Mouse (Mus musculus) kidney, postnatal 4 days (tissue): ENCODE results near the gene Rft1.

ENCODE experiments used
- DNase-seq, 2 experiments: peaks; one replicate each; pipeline ENCODE4 v3.0.0; 2021; ENCODE audit warnings: mixed read lengths in 2 of 2

The Rft1 gene

GRCm38 (mm10) chr14:30630811-30631576 is 23.2 kb upstream of the Rft1 start:
- DNase-seq, result peak; percentile 36 to 60

- no peak for DNase-seq
Observed at GRCm38 (mm10) chr14:30631834-30632233, 22.3 kb upstream of the Rft1 start.

- DNase-seq, result no peak
Observed at GRCm38 (mm10) chr14:30633708-30634107, 20.5 kb upstream of the Rft1 start.

DNA sequence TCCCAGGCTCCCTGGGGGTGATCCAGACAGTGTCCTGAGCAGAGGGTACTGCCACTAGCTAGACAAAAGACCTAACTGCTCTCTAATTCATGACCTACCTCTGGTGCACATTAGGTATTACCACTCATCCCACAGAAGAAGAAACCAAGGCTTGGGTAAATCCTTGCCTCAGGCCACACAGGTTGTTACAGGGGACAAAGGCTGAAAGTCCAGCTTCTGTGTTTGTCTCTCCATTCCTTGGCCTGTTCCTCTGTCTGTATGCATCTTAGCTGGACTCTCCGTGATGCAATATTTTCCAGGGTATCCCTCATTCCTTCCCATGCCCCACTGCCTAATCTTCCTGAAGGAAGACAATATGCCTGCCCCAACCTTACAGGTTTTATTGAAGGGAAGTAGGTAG is 19.7 kb upstream of the Rft1 start:
- no peak for DNase-seq

GRCm38 (mm10) chr14:30635219-30635910 is 18.8 kb upstream of the Rft1 start:
- DNase-seq, result peak; percentile 53 to 68

DNA sequence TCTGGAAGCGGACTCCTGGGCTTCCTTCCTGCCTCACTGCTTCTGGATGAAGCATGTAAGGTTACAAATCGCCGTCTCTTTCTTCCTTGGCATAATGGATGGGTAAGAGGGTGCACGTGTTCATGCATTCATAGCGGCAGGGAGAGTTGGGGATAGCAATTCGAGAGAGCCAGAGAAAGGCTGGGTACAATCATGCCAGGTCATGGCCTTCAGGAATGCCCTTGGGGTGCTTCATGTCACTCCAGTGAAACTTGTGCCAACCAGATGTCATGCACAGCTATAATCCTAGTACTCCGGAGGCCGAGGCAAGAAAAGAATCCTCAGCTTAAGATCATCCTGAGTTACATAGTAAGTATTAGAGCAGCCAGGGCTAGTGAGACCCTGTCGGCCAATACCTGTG is 17.7 kb upstream of the Rft1 start:
- no peak for DNase-seq

GRCm38 (mm10) chr14:30637087-30637486 is 17.1 kb upstream of the Rft1 start:
- DNase-seq, result peak; percentile 66 to 79

DNA sequence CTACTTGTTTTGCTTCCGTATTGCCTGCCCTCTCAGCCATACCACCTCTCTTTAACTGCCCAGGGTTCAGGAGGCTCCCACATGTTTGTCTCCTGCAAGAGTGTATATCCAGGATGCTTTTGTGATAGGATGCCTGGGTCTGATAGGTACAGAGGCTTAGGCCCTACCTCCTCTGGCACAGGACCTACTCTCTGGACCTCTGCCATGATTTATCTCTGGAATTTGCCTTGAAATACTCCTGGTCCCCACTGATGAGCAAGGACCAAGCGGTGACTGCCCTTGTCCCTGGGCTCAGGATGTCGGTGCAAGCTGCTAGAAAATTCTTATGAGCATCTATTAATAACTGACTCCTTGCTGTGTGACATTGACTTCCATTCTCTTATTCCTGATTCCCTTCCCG is 16.2 kb upstream of the Rft1 start:
- DNase-seq, result no peak

DNA sequence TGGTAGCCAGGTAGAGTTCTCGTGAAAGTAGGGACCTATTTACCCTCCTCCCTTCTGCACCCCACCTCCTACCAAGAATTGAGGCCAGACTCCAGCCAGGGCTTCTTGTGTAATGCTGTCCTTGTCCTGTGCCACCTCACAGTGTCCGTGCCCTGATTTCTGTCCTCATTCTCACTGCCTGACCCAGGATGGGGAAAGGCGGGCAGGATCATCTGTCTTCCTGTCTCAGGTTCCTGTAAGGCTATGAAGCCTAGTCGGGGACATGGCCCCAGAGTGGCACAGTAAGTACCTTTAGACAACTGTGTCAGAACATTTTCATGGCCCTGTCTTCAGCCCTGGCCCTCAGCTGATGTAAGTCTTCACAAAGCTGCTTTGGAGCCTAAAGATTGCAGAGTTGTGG is 15.5 kb upstream of the Rft1 start:
- no peak for DNase-seq

GRCm38 (mm10) chr14:30641748-30642147 is 12.4 kb upstream of the Rft1 start:
- DNase-seq, result no peak

DNA sequence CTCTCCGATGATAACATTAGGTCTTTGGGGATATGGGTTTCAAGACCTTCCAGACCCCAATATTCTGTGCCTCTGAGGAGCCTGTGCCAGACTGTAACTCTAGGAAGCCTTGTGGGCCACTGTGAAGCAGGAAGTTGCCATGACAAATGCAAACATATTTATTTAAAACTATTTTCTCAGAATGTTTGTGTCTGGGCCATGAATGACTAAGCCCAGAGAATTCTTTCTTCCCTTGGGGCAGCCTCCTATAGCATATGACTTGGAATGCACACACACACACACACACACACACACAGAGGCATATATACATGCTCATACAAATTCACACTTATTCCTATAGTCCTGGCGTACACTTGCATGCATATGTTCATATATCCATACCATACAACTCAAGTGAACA is 10.1 kb upstream of the Rft1 start:
- no peak for DNase-seq

- DNase-seq, result no peak
Observed at GRCm38 (mm10) chr14:30645066-30645465, 9.1 kb upstream of the Rft1 start.

GRCm38 (mm10) chr14:30646486-30646885 is 7.7 kb upstream of the Rft1 start:
- no peak for DNase-seq

DNA sequence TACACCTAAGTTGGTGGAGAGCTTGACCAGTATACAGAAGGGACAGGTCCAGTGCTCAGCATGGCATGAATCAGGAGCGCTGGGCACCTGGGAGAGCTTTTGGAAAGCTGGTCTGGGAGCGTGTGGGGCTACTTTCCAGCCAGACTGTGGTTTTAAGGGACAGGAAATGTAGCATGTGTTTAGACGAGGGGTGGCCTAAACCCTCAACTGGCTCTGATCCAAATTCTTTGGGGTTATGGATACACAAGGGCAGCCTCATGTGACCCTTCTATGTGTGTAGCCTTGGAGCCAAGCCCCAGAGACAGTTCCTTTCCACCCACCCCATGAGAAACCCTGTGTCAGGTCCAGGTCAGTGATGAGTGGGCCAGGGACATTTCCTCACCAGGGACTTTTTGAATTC is 5.7 kb upstream of the Rft1 start:
- no peak for DNase-seq

DNA sequence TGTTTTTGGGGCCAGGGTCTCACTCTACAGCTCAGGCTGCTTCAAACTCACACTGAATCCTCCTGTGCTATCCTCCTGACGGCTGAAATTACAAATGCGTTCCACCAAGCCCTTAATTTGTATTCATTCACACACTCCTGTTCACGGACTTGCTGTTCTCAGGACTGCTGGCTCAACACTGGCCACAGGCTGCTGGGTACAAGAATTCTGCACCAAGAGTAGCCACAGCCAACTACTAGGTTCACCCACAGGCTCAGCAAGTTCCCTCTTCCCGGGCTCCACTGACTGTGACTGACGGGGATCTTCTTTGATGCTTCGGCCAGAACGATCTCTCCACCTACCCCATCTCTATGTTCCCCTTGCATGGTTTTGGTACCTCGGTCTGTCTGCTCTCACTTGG is 4.4 kb upstream of the Rft1 start:
- DNase-seq, result no peak

GRCm38 (mm10) chr14:30650969-30651368 is 3.2 kb upstream of the Rft1 start:
- DNase-seq, result peak; percentile 80 to 90

- DNase-seq, result no peak
Observed at GRCm38 (mm10) chr14:30654691-30655228, 600 bp downstream of the Rft1 start.

DNA sequence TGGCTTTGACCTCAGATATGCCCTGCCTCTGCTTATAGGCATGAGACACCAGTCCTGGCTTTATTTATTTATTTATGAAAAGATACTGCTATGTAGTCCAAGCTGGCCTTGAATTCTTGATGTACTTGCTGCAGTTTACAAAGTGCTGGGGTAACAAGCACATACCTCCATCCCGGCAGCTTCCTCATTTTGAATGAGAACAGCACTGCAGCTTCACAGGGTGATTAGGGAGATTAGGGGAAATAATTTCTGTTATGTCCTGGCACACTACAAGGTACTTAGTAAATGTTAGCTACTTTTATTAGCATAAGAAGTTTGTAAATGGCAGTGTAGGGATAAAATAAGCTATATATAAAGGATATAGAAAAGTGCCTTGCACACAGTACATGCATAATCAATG is 1.4 kb downstream of the Rft1 start:
- DNase-seq, result no peak

DNA sequence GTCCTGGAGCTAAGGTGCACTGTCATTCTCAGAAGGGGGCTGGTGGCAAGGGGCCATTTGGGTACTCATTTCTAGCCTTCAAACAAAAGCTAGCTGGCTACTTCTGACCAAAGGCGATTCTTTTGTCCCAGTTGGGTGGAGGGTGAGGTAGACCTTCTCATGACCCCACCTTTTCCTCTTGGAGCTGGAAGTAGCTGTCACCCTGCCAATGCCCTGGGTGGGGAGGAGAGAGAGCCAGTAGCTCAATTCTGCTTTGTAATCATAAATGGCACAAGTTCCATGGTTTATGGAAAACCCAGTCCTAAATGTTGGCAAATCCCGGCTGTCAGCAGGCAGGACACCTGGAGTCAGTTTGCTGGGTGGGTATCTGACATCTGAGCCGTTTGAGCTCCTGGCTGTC is 11.9 kb downstream of the Rft1 start:
- peak; percentile 31 to 44 for DNase-seq

DNA sequence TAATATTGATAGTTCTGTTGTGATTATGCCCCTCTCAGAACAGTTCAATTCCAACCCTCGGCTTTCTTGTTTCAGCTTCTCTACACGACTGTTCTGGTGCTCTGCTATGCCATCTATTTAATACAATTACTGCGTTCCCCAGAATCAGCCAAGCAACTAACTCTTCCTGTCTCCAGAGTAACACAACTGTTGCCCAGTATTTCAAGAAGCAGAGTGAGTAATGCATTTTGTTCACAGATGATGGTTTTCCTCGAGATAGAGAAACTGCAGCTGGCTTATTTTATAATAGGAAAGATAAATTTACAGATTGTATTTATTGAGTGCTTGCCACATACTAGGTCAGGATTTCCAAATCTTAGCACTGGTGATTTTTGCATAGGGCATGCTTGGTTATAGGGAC is 12.4 kb downstream of the Rft1 start:
- DNase-seq, result no peak

- DNase-seq, result no peak
Observed at GRCm38 (mm10) chr14:30670161-30670560, 16.0 kb downstream of the Rft1 start.

DNA sequence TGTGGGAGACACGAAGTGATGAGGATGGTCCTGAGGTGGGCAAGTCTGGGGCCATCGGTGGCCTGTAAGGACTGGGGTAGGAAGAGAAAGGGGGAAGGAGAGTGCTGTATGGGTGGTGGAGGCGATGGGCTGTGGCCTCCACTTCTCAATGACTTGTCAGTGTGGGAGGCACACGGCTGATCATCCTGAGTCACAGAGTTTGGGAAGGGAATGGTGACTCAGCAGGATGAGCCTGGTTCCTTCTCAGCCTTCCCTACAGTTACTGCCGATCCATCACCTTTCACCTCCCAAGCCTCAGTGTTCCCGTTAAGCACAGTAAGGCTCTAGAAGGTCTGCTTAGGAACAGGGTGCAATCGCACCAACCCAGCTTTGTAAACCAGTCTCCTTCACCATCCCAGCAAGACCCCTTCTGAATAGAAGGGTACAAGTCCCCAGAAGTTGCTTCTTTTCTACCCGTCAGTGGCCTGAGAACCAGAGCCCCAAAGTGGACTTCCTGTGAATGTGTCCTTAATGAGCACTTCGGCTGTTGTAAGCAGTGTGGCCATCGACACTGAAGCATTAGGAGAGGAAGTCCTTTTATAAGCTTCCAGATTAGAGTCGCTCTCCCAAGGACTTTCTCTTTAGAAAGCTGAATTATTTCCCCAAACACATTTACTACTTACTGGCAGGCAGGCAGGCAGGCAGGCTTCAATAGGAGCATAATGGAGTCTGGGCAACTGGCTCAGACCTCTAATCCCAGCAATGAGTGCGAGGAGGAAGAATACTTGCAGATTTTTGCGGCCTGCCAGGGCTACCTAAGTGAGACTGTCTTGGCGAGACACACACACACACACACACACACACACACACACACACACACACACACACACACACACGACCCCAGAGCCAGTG is 17.2 kb downstream of the Rft1 start:
- DNase-seq, result no peak

DNA sequence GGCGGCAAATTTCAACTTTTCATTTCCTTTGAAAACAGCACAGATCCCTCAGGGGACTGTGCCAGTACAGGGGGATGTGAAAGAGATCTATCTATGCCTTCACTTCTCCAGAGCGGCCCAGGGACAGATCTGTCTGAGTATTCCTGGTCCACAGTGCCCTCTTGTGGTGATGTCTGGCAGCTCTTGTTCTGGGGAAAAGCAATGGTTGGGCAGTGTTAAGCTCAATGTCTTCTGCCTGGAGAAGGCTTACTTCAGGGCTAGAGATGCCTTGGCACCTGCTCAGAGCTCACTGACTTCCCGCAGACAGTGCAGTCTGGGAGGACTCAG is 17.8 kb downstream of the Rft1 start:
- DNase-seq, result peak; percentile 92
